Mouse (Mus musculus): Measurements from ENCODE around the gene Mrgbp.

DNA sequence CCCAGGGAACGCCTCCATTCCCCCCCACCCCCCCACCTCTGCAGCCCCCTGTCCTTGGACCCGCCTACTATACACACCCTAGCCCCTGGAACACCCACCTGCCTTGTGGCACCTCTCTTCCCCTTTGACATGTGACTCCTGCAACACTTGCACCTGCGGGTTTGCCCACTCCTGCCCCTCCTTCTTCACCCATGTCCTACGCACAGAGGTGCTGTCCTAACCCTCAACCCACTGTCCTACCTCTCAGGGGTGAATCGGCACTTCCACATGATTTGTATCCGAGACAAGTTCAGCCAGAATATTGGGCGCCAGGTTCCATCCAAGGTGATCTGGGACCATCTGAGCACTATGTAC lies 2.0 kb downstream of the Mrgbp start:
- no peak for TF ChIP-seq POLR2A (IDR thresholded peaks at IDR 0.05; ENCODE audit: extremely low read depth, insufficient read depth, low read length)
- TF ChIP-seq CTCF (IDR thresholded peaks at IDR 0.05; ENCODE audit: low read depth, low read length), result no peak
